Mouse (Mus musculus): Measurements from ENCODE around the gene Pdzd2. TPM values are rescaled to one million over a fixed set of nuclear protein-coding genes. Genes with fewer than 3 reads are reported as not detected.
A peak's percentile ranks its signal among the peaks of the same experiment; 100 is the strongest.

Gene Pdzd2
- polyA plus RNA-seq (2012; rRNA removed) (0.19 TPM in 2 replicates), polyA plus RNA-seq (2014; fragmentation: Nextera tagmentation; extraction: Ambion mirVana) (0.68 and 0.89 TPM in 2 replicates)

GRCm38 (mm10) chr15:12739277-12740247 lies at the start of gene Pdzd2:
Pdzd2 (minus strand) TSS chr15:12739924.
- no peak for TF ChIP-seq EP300 (IDR thresholded peaks at IDR 0.05; ENCODE audit: low read depth)
- TF ChIP-seq CTCF (IDR thresholded peaks at IDR 0.05; ENCODE audit: low read depth), result peak; percentile 36; the same call in 1 of the 2 replicates
- H3K4me2 ChIP-seq (ENCODE audit: low read depth), result peak within 1 kb of the TSS; percentile 59
- H3K9ac ChIP-seq (replicated peaks), result no peak within 1 kb of the TSS
- WGBS (ENCODE audit: insufficient replicate concordance), result under 1% methylated on average over 79 of the region's 83 CpGs
- H3K36me3 ChIP-seq (replicated peaks; ENCODE audit: control insufficient read depth, insufficient read depth, low read depth), result no peaks in the 10 kb centered on the region
- no peaks in the 10 kb centered on the region for H3K9me3 ChIP-seq (ENCODE audit: control insufficient read depth, low read length)
- H3K4me1 ChIP-seq (replicated peaks; ENCODE audit: control insufficient read depth in 2 of 2, insufficient read depth in 2 of 2, low read length in 1 of 2), result peaks cover 0 to 11% of the 10 kb centered on the region in 2 experiments; a peak in 2 of 4 replicates
- peak within 1 kb of the TSS; percentile 27 to 45 for H3K4me3 ChIP-seq (ENCODE audit: insufficient read depth in 1 of 2, low read depth in 2 of 2, low read length in 2 of 2)
- no peak within 1 kb of the TSS for H3K27ac ChIP-seq
- ATAC-seq (ENCODE audit: insufficient read depth), result peak; percentile 87
- peaks cover 41% of the 10 kb centered on the region for H3K27me3 ChIP-seq (ENCODE audit: control insufficient read depth, insufficient read depth, low read length)
- DNase-seq (ENCODE audit: low read depth in 3 of 3, low spot score in 3 of 3), result peak; percentile 42 to 50 (median 50)

DNA sequence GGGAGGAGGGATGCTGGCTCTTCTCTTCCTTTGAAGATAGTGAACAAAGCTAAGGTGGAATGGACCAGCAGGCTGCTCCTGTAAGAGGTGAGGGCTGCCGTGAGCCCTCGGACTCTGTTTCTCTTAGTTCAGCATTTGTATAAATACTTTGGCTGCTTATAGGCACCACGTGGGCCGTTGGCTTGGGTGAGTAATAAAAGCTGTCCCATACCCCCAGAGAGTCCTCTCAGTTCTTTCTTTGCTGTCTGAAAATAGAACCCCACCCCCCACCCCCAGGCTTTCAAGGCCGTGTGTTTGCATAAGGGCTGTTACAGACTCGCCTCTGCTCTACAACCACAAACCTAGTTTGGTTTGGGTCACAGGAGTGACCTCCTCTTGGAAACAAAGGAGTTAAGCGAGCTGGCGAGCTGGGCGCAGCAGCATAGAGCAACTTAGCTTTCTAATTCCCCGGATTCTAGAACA lies 49.7 kb upstream of the Pdzd2 start:
- H3K9ac ChIP-seq (replicated peaks), result no peak overlapping the region
- ATAC-seq (ENCODE audit: insufficient read depth) (no peak), DNase-seq (ENCODE audit: low read depth in 3 of 3, low spot score in 3 of 3) (no peak)
- no peak for TF ChIP-seq EP300 (IDR thresholded peaks at IDR 0.05; ENCODE audit: low read depth)
- TF ChIP-seq CTCF (IDR thresholded peaks at IDR 0.05; ENCODE audit: low read depth), result no peak
- no peaks in the 10 kb centered on the region for H3K36me3 ChIP-seq (replicated peaks; ENCODE audit: control insufficient read depth, insufficient read depth, low read depth)
- no peaks in the 10 kb centered on the region for H3K9me3 ChIP-seq (ENCODE audit: control insufficient read depth, low read length)
- H3K27me3 ChIP-seq (ENCODE audit: control insufficient read depth, insufficient read depth, low read length), result no peaks in the 10 kb centered on the region
- WGBS (ENCODE audit: insufficient replicate concordance), result 48% methylated on average over 10 of the region's 10 CpGs
- no peak overlapping the region for H3K4me2 ChIP-seq (ENCODE audit: low read depth)
- H3K4me3 ChIP-seq (ENCODE audit: insufficient read depth in 1 of 2, low read depth in 2 of 2, low read length in 2 of 2), result no peak overlapping the region
- no peaks in the 10 kb centered on the region for H3K4me1 ChIP-seq (replicated peaks; ENCODE audit: control insufficient read depth in 2 of 2, insufficient read depth in 2 of 2, low read length in 1 of 2)
- H3K27ac ChIP-seq, result no peak overlapping the region

DNA sequence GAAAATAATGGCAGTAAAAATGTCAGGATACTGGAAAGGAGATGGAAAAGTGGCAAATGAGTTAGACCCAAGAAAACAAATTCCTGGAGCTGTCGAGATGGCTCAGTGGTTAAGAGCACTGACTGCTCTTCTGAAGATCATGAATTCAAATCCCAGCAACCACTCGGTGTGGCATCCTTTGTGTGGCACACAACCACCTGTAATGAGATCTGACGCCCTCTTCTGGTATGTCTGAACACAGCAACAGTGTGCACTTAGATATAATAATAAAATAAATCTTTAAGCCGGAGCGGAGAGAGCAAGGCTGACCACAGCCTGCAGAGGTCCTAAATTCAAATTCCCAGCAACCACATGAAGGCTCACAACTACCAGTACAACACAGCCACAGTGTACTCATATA lies 48.8 kb upstream of the Pdzd2 start:
- TF ChIP-seq EP300 (IDR thresholded peaks at IDR 0.05; ENCODE audit: low read depth) (no peak), CTCF (IDR thresholded peaks at IDR 0.05; ENCODE audit: low read depth) (no peak)

GRCm38 (mm10) chr15:12781729-12782326 lies 42.1 kb upstream of the Pdzd2 start:
- WGBS (ENCODE audit: insufficient replicate concordance), result 57% methylated on average over 14 of the region's 16 CpGs
- Histone ChIP-seq H3K4me1 (replicated peaks; ENCODE audit: control insufficient read depth in 2 of 2, insufficient read depth in 2 of 2, low read length in 1 of 2) (no peaks in the 10 kb centered on the region), H3K36me3 (replicated peaks; ENCODE audit: control insufficient read depth, insufficient read depth, low read depth) (no peaks in the 10 kb centered on the region)

More for the DNA sequence above, 48.8 kb upstream of the Pdzd2 start:
- H3K36me3 ChIP-seq (replicated peaks; ENCODE audit: control insufficient read depth, insufficient read depth, low read depth), result no peaks in the 10 kb centered on the region
- H3K4me2 ChIP-seq (ENCODE audit: low read depth), result no peak overlapping the region
- H3K9ac ChIP-seq (replicated peaks), result no peak overlapping the region
- 58% methylated on average over 5 of the region's 5 CpGs for WGBS (ENCODE audit: insufficient replicate concordance)
- H3K27me3 ChIP-seq (ENCODE audit: control insufficient read depth, insufficient read depth, low read length), result no peaks in the 10 kb centered on the region
- no peak overlapping the region for H3K4me3 ChIP-seq (ENCODE audit: insufficient read depth in 1 of 2, low read depth in 2 of 2, low read length in 2 of 2)
- DNase-seq (ENCODE audit: low read depth in 3 of 3, low spot score in 3 of 3), result no peak
- H3K9me3 ChIP-seq (ENCODE audit: control insufficient read depth, low read length), result no peaks in the 10 kb centered on the region
- H3K4me1 ChIP-seq (replicated peaks; ENCODE audit: control insufficient read depth in 2 of 2, insufficient read depth in 2 of 2, low read length in 1 of 2), result no peaks in the 10 kb centered on the region
- no peak for ATAC-seq (ENCODE audit: insufficient read depth)
- no peak overlapping the region for H3K27ac ChIP-seq

GRCm38 (mm10) chr15:12781296-12781695 lies 41.6 kb upstream of the Pdzd2 start:
- Histone ChIP-seq H3K9me3 (ENCODE audit: control insufficient read depth, low read length) (no peaks in the 10 kb centered on the region), H3K9ac (replicated peaks) (no peak overlapping the region), H3K27me3 (ENCODE audit: control insufficient read depth, insufficient read depth, low read length) (no peaks in the 10 kb centered on the region), H3K4me1 (replicated peaks; ENCODE audit: control insufficient read depth in 2 of 2, insufficient read depth in 2 of 2, low read length in 1 of 2) (no peaks in the 10 kb centered on the region), H3K27ac (no peak overlapping the region), H3K36me3 (replicated peaks; ENCODE audit: control insufficient read depth, insufficient read depth, low read depth) (no peaks in the 10 kb centered on the region), H3K4me2 (ENCODE audit: low read depth) (no peak overlapping the region), H3K4me3 (ENCODE audit: insufficient read depth in 1 of 2, low read depth in 2 of 2, low read length in 2 of 2) (no peak overlapping the region)
- ATAC-seq (ENCODE audit: insufficient read depth), result no peak
- DNase-seq (ENCODE audit: low read depth in 3 of 3, low spot score in 3 of 3), result no peak
- 56% methylated on average over 6 of the region's 6 CpGs for WGBS (ENCODE audit: insufficient replicate concordance)
- TF ChIP-seq EP300 (IDR thresholded peaks at IDR 0.05; ENCODE audit: low read depth) (no peak), CTCF (IDR thresholded peaks at IDR 0.05; ENCODE audit: low read depth) (no peak)

More at GRCm38 (mm10) chr15:12781729-12782326, 42.1 kb upstream of the Pdzd2 start:
- Histone ChIP-seq H3K9ac (replicated peaks) (no peak overlapping the region), H3K27ac (no peak overlapping the region), H3K4me3 (ENCODE audit: insufficient read depth in 1 of 2, low read depth in 2 of 2, low read length in 2 of 2) (no peak overlapping the region), H3K27me3 (ENCODE audit: control insufficient read depth, insufficient read depth, low read length) (no peaks in the 10 kb centered on the region), H3K9me3 (ENCODE audit: control insufficient read depth, low read length) (no peaks in the 10 kb centered on the region), H3K4me2 (ENCODE audit: low read depth) (no peak overlapping the region)
- DNase-seq (ENCODE audit: low read depth in 3 of 3, low spot score in 3 of 3) (no peak), ATAC-seq (ENCODE audit: insufficient read depth) (no peak)
- no peak for TF ChIP-seq EP300 (IDR thresholded peaks at IDR 0.05; ENCODE audit: low read depth)
- TF ChIP-seq CTCF (IDR thresholded peaks at IDR 0.05; ENCODE audit: low read depth), result no peak
